Mouse (Mus musculus): ENCODE measurements around the gene Polh. TPM values are rescaled to one million over a fixed set of nuclear protein-coding genes. Genes with fewer than 3 reads are reported as not detected.

Gene Polh
- polyA plus RNA-seq, 1 experiment from 2014 or later = 12.6 TPM

DNA sequence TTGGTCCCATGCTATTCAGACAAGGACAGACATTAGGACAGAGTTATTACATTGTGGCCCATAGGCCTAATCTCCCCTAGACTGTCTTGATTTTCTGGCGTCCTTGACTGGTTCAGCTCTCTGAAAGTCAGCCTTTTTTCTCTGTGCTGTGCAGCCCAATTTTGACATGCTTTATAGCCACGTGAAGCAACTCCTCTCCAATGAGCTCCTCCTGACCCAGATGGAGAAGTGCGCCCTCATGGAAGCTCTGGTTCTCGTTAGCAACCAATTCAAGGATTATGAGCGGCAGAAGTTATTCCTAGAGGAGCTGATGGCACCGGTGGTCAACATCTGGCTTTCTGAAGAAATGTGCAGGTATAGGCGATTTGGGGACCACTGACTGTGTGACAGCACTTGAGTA lies 25.1 kb upstream of the Polh start:
- Histone ChIP-seq H3K27me3 (ENCODE audit: low read depth, poor library complexity, severe bottlenecking) (no peaks in the 10 kb centered on the region), H3K36me3 (peaks cover 100% of the 10 kb centered on the region), H3K27ac (replicated peaks) (no peak overlapping the region), H3K4me1 (no peaks in the 10 kb centered on the region), H3K4me3 (no peak overlapping the region), H3K9me3 (replicated peaks) (no peaks in the 10 kb centered on the region)
- DNase-seq (ENCODE audit: low spot score) = no peak
- WGBS = 88% methylated on average over 7 of the region's 7 CpGs

DNA sequence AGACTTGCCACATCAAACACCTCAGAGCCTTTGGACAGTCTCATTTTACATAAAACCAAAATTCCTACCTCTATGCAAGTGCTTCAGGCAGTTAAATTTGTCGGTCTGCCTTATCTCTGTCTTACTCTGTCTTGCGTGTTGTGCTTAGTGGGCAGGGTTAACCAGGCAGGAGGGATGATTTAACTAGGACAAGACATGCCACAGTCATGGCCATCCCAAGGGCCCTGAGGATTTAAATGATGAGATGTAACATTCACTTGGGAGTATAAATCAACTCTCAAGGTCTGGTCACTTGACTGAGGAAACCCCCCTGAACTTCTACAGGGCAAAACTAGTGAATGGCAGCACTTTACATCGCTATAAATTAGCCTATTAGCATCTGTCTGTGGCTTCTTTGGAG lies 19.2 kb upstream of the Polh start:
- Histone ChIP-seq H3K9me3 (replicated peaks) (no peaks in the 10 kb centered on the region), H3K27me3 (ENCODE audit: low read depth, poor library complexity, severe bottlenecking) (no peaks in the 10 kb centered on the region), H3K4me1 (no peaks in the 10 kb centered on the region), H3K4me3 (no peak overlapping the region), H3K27ac (replicated peaks) (no peak overlapping the region), H3K36me3 (peaks cover 100% of the 10 kb centered on the region)
- WGBS = 93% methylated on average over 3 of the region's 3 CpGs
- DNase-seq (ENCODE audit: low spot score) = no peak

DNA sequence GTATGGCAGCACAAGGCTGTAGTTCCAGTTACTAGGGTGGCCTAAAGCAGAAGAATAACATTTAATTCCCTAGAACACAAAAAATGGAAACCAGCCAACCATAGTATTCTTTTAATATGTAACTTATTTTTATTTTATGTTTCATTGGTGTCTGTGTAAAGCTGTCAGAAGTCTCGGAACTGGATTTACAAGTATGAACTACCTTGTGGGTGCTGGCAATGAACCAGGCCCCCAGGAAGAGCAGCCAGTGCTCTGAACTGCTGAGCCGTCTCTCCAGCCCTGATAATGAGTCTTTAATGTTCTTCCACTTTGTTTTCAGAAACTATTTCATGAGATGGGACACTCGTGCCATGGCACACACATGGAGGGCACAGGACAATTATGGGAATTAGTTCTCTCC lies 8.1 kb upstream of the Polh start:
- no peaks in the 10 kb centered on the region for H3K9me3 ChIP-seq (replicated peaks)
- no peaks in the 10 kb centered on the region for H3K27me3 ChIP-seq (ENCODE audit: low read depth, poor library complexity, severe bottlenecking)
- no peak overlapping the region for H3K4me3 ChIP-seq
- DNase-seq (ENCODE audit: low spot score) = no peak
- 98% methylated on average over 3 of the region's 3 CpGs for WGBS
- peaks cover 100% of the 10 kb centered on the region for H3K36me3 ChIP-seq
- no peak overlapping the region for H3K27ac ChIP-seq (replicated peaks)
- H3K4me1 ChIP-seq = no peaks in the 10 kb centered on the region

DNA sequence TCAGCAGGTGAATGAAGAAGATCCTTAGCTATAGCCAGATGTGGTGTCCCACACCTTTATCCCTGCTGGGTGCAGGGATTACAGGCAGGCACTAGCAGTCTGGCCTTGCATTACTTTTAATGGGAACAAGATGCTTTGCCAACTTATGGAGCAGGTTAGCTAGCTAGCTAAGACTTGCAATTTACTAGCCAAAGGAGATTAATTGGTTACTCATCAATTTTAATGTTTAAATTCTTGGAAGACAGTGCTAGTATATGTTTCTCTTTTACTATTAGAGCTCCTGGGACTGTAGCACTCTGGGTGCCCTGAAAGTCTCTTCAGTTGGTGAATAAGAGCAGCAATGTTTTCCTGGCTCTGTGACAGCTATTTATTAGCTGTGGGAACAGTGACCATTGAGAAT lies 4.2 kb upstream of the Polh start:
- H3K4me3 ChIP-seq = no peak overlapping the region
- H3K4me1 ChIP-seq = peaks cover 17% of the 10 kb centered on the region
- DNase-seq (ENCODE audit: low spot score) = no peak
- no peaks in the 10 kb centered on the region for H3K27me3 ChIP-seq (ENCODE audit: low read depth, poor library complexity, severe bottlenecking)
- H3K9me3 ChIP-seq (replicated peaks) = no peaks in the 10 kb centered on the region
- H3K36me3 ChIP-seq = peaks cover 76% of the 10 kb centered on the region
- H3K27ac ChIP-seq (replicated peaks) = no peak overlapping the region

DNA sequence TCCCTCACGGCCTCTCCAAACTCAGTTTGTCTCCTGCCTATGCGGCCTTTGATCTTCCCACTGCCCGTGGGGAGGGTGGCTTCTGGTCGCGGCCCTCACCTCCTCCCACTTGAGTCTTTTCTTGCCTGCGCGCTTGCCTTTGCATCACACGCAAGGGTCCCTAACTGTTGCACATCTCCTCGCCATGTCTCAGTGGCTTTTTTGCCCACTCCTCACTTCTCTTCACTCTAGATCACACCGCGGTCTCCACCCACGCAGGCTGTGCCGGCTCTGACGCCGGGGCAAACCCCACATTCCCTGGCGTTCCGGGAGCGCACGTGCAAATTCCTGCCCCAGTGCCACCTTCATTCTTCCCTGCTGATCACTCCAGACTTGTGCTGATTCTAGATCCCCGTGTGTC lies 633 bp upstream of the Polh start:
- H3K9me3 ChIP-seq (replicated peaks) = no peaks in the 10 kb centered on the region
- peak overlapping the region; percentile 92 for H3K4me3 ChIP-seq
- H3K4me1 ChIP-seq = peaks cover 33% of the 10 kb centered on the region
- under 1% methylated on average over 20 of the region's 20 CpGs for WGBS
- peaks cover 60% of the 10 kb centered on the region for H3K36me3 ChIP-seq
- no peak for DNase-seq (ENCODE audit: low spot score)
- H3K27ac ChIP-seq (replicated peaks) = peak overlapping the region; percentile 87
- no peaks in the 10 kb centered on the region for H3K27me3 ChIP-seq (ENCODE audit: low read depth, poor library complexity, severe bottlenecking)

DNA sequence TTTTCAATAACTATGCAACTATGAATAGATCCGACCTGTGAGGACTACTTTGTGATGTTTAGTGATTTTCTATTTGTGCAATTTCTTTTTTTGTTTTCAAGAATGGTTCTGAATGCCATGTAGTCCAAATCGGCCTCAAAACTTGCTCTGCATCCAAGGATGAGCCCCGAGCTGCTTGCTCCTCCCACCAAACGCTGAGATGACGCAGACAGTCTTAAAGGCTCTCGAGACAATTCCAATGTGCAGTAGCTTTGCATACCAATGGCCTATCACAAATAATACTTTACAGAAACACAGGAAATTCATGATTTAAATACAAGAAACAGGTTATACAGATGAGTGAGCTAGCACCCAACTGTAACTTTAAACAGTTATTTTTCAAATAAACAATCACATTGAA lies 1.3 kb downstream of the Polh start:
- peak overlapping the region; percentile 92 for H3K4me3 ChIP-seq
- H3K27ac ChIP-seq (replicated peaks) = no peak overlapping the region
- no peak for DNase-seq (ENCODE audit: low spot score)
- H3K9me3 ChIP-seq (replicated peaks) = no peaks in the 10 kb centered on the region
- 78% methylated on average over 6 of the region's 6 CpGs for WGBS
- no peaks in the 10 kb centered on the region for H3K27me3 ChIP-seq (ENCODE audit: low read depth, poor library complexity, severe bottlenecking)
- H3K36me3 ChIP-seq = peaks cover 60% of the 10 kb centered on the region
- H3K4me1 ChIP-seq = peaks cover 33% of the 10 kb centered on the region

DNA sequence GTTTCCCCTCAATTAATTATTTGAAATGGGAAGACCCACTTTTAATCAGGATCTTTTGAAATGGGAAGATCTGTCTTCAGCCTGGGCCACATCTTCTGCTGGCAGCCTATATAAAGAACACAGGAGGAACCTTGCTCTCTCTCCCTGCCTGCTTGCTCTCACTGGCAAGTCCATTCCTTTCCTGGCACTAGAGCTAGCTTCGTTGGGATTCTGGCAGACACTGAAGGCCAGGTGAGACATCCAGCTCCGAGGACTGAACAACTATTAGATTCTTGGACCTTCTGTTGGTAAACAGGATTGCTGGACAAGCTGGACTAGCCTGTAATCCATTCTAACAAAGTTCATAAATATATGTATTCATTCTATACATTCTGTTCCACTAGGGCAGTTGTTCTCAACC lies 13.6 kb downstream of the Polh start:
- no peaks in the 10 kb centered on the region for H3K9me3 ChIP-seq (replicated peaks)
- peaks cover 98% of the 10 kb centered on the region for H3K36me3 ChIP-seq
- DNase-seq (ENCODE audit: low spot score) = no peak
- WGBS = 96% methylated on average over 2 of the region's 2 CpGs
- H3K4me1 ChIP-seq = no peaks in the 10 kb centered on the region
- no peak overlapping the region for H3K27ac ChIP-seq (replicated peaks)
- H3K27me3 ChIP-seq (ENCODE audit: low read depth, poor library complexity, severe bottlenecking) = no peaks in the 10 kb centered on the region
- H3K4me3 ChIP-seq = no peak overlapping the region

DNA sequence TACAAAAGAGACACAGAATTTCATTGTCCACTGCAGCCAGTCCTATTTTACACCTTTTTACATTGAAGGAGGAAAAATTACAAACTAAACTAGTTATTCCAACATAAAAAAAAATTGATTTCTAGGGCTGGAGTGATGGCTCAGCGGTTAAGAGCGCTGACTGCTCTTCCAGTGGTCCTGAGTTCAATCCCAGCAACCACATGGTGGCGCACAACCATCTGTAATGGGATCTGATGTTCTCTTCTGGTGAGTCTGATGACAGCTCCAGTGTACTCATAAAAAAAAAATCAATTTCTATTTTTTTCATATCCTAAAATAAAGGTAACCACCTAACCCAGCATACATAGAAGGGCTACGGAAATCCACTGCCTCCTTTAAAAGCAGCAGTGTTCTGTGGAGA lies 20.2 kb downstream of the Polh start:
- Histone ChIP-seq H3K27me3 (ENCODE audit: low read depth, poor library complexity, severe bottlenecking) (no peaks in the 10 kb centered on the region), H3K9me3 (replicated peaks) (no peaks in the 10 kb centered on the region), H3K27ac (replicated peaks) (no peak overlapping the region), H3K4me1 (no peaks in the 10 kb centered on the region), H3K36me3 (peaks cover 98% of the 10 kb centered on the region), H3K4me3 (no peak overlapping the region)
- WGBS = 83% methylated on average over 4 of the region's 4 CpGs
- no peak for DNase-seq (ENCODE audit: low spot score)

DNA sequence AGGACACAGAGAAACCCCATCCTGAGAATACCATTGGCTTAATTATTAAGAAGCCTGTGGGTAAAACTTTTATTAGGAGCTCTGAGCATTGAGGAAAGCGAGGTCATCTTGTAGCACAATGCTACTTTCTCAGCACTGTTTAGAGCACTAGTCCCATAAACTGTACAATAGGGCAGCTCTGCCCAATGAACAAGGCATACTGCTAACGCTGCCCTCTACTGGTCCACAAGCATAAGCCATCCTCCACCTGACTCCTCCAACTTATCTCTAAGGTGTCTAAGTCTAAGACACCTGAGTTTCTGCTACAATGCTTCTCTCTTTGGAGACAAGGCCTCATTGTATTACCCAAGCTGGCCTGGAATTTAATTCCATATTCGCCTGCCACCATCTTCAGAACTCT lies 31.9 kb downstream of the Polh start:
- Histone ChIP-seq H3K4me3 (no peak overlapping the region), H3K27ac (replicated peaks) (no peak overlapping the region), H3K4me1 (no peaks in the 10 kb centered on the region), H3K9me3 (replicated peaks) (no peaks in the 10 kb centered on the region), H3K36me3 (peaks cover 94% of the 10 kb centered on the region), H3K27me3 (ENCODE audit: low read depth, poor library complexity, severe bottlenecking) (no peaks in the 10 kb centered on the region)
- no peak for DNase-seq (ENCODE audit: low spot score)
- 83% methylated on average over 3 of the region's 3 CpGs for WGBS

DNA sequence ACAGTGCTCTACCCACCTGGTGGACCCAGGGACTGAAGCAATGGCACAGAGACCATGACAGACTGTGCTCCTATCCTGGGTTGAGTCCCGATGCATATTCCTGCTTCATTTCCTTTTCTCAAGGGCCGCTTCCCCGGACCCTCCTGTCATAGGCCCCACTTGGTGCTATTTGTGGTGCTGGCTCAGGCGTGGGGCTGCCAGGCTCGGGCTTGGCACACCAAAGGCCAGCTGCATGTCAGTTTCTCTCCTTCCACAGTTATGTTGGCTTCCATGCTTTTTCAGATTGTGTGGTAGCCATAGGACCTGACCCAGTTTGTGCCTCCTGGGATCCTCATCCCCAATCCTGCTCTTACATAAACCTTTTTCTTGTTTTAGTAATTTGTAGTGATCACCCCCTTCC lies 33.7 kb downstream of the Polh start:
- H3K27ac ChIP-seq (replicated peaks) = no peak overlapping the region
- 90% methylated on average over 5 of the region's 5 CpGs for whole genome bisulfite sequencing
- no peaks in the 10 kb centered on the region for H3K27me3 ChIP-seq (ENCODE audit: low read depth, poor library complexity, severe bottlenecking)
- peaks cover 98% of the 10 kb centered on the region for H3K36me3 ChIP-seq
- no peak overlapping the region for H3K4me3 ChIP-seq
- H3K9me3 ChIP-seq (replicated peaks) = no peaks in the 10 kb centered on the region
- no peaks in the 10 kb centered on the region for H3K4me1 ChIP-seq
- no peak for DNase-seq (ENCODE audit: low spot score)

DNA sequence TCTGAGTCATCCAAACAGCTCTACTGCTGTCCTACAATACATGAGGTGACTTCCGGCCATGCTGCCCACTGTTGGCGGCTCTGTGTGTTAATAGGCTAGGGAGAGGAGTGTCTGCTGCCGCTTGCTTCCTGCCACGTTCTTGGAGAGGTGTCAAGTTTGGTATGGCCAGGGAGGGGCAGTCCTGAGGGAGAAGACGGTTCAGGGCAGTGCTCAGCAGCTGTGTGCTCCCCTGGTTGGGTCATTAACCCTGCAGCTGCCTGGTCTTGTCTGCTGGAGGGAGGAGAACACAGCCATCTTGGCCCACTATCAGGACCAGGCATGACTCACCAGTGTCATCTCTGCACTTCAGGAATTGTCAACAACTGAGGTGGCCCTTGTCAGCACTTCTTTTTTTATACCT lies 34.1 kb downstream of the Polh start:
- Histone ChIP-seq H3K4me1 (peaks cover under 1% of the 10 kb centered on the region; the same call in 1 of the 2 replicates), H3K9me3 (replicated peaks) (no peaks in the 10 kb centered on the region), H3K27ac (replicated peaks) (no peak overlapping the region), H3K36me3 (peaks cover 99% of the 10 kb centered on the region), H3K4me3 (no peak overlapping the region), H3K27me3 (ENCODE audit: low read depth, poor library complexity, severe bottlenecking) (no peaks in the 10 kb centered on the region)
- no peak for DNase-seq (ENCODE audit: low spot score)
- WGBS = 69% methylated on average over 5 of the region's 5 CpGs

DNA sequence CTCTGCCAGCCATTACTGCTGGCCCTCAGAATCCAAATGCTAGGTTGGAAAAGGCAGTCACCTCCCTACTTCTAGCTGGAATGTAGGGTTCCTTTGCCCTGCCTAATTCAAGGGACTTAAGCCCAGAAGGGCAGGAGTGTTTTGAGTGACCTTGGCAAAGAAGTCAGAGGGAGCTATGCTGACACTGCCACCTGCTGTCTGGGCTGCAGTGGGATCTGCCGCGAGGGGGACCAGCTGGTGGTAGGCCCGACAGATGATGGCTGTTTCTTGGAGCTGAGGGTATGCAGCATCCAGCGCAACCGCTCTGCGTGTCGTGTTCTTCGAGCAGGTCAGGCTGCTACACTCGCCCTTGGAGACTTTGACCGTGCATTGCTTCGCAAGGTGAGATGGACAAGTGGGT lies 35.4 kb downstream of the Polh start:
- DNase-seq (ENCODE audit: low spot score) = no peak

DNA sequence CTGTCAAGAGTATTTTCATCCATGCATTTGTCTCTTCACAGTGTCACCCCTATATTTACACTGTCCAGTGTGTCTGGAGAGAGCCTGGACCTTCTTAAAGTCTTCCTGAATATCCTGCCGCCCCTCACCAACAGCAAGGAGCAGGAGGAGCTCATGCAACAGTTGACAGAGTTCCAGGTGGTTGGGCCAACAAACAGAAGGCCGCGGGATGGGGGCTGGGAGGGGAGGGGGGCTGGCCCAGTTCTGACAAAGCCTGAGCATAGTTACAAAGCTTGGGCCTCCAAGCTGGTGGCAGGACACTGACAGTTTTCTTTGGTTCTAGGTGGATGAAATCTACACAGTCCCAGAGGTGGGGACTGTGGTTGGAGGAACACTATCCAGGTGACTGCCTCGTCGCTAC lies 36.2 kb downstream of the Polh start:
- no peak for DNase-seq (ENCODE audit: low spot score)
- WGBS = 96% methylated on average over 5 of the region's 5 CpGs
- Histone ChIP-seq H3K27me3 (ENCODE audit: low read depth, poor library complexity, severe bottlenecking) (no peaks in the 10 kb centered on the region), H3K27ac (replicated peaks) (no peak overlapping the region), H3K4me3 (no peak overlapping the region), H3K9me3 (replicated peaks) (no peaks in the 10 kb centered on the region), H3K4me1 (peaks cover 21% of the 10 kb centered on the region), H3K36me3 (peaks cover 89% of the 10 kb centered on the region)

More for the DNA sequence above, 35.4 kb downstream of the Polh start:
- Histone ChIP-seq H3K4me3 (no peak overlapping the region), H3K27me3 (ENCODE audit: low read depth, poor library complexity, severe bottlenecking) (no peaks in the 10 kb centered on the region), H3K9me3 (replicated peaks) (no peaks in the 10 kb centered on the region), H3K4me1 (peaks cover 14% of the 10 kb centered on the region), H3K27ac (replicated peaks) (no peak overlapping the region), H3K36me3 (peaks cover 95% of the 10 kb centered on the region)
- WGBS = 88% methylated on average over 11 of the region's 11 CpGs

DNA sequence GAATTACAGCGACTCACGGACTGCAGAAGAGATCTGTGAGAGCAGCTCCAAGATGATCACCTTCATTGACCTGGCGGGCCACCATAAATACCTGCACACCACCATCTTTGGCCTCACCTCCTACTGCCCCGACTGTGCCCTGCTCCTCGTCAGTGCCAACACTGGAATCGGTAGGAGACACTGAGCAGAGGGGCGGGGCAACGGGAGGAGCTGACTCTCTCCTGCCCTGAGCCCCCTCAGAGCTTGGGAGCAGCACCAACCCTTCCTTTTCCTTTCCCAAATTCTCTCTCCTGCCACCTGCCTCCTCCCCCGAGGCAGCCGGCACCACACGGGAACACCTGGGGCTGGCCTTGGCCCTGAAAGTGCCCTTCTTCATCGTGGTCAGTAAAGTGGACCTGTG lies 37.0 kb downstream of the Polh start:
- H3K9me3 ChIP-seq (replicated peaks) = no peaks in the 10 kb centered on the region
- no peak overlapping the region for H3K27ac ChIP-seq (replicated peaks)
- H3K27me3 ChIP-seq (ENCODE audit: low read depth, poor library complexity, severe bottlenecking) = no peaks in the 10 kb centered on the region
- H3K4me1 ChIP-seq = peaks cover 21% of the 10 kb centered on the region
- 92% methylated on average over 12 of the region's 12 CpGs for WGBS
- H3K4me3 ChIP-seq = no peak overlapping the region
- H3K36me3 ChIP-seq = peaks cover 80% of the 10 kb centered on the region
- DNase-seq (ENCODE audit: low spot score) = no peak
